Mouse (Mus musculus) E14TG2a.4 (cell line): ENCODE results near the gene Frat1.

Experiments used
- CTCF ChIP-seq: conservative IDR thresholded peaks from 2 replicates; pipeline ENCODE4 v1.5.1; 2014; ENCODE audit warnings: low read length
- POU5F1 ChIP-seq: IDR thresholded peaks from 2 replicates; pipeline ENCODE4 v1.6.1; 2014; ENCODE audit warnings: low read length, borderline replicate concordance

- TF ChIP-seq CTCF (no peak), POU5F1 (no peak)
These were observed at the start of gene Frat1 for GRCm38 (mm10) chr19:41829381-41830105.
